Mouse (Mus musculus) kidney, embryonic 16.5 days (tissue): ENCODE measurements around the gene Arhgap31. TPM values are rescaled to one million over a fixed set of nuclear protein-coding genes. Genes with fewer than 3 reads are reported as not detected.

Experiments
- ATAC-seq: fragments of 200-750 bp; cut with Nextera tagmentation; 2 replicates; pipeline ENCODE4 v1.8.0; 2017; ENCODE audit warnings: moderate TSS enrichment; ENCODE audit not compliant: low FRiP score, low TSS enrichment
- H3K27ac ChIP-seq: fragments of 300-500 bp; sonication (generic); 2 replicates; pipeline ENCODE4 v1.5.1; 2014; ENCODE audit warnings: low read length
- H3K27me3 ChIP-seq: fragments of 300-500 bp; sonication (generic); 2 replicates; pipeline ENCODE4 v1.6.1; 2014; ENCODE audit warnings: low read length, control low read depth, mixed read lengths; ENCODE audit not compliant: insufficient read depth
- H3K36me3 ChIP-seq: fragments of 300-500 bp; sonication (generic); 2 replicates; pipeline ENCODE4 v1.6.1; 2014; ENCODE audit warnings: low read length, control low read depth, mixed read lengths; ENCODE audit not compliant: insufficient read depth
- H3K4me1 ChIP-seq: fragments of 300-500 bp; sonication (generic); 2 replicates; pipeline ENCODE4 v1.6.1; 2014; ENCODE audit warnings: low read length, control low read depth, mixed read lengths; ENCODE audit not compliant: insufficient read depth
- H3K4me2 ChIP-seq: fragments of 300-500 bp; sonication (generic); replicated peaks from 2 replicates; pipeline ENCODE4 v1.6.1; 2014; ENCODE audit warnings: low read depth, low read length
- H3K4me3 ChIP-seq: fragments of 300-500 bp; sonication (generic); 2 replicates; pipeline ENCODE4 v1.5.1; 2014; ENCODE audit warnings: mild to moderate bottlenecking, low read length
- H3K9ac ChIP-seq: fragments of 300-500 bp; sonication (generic); replicated peaks from 2 replicates; pipeline ENCODE4 v1.6.1; 2014; ENCODE audit warnings: low read length
- H3K9me3 ChIP-seq: fragments of 300-500 bp; sonication (generic); 2 replicates; pipeline ENCODE4 v1.6.1; 2016; ENCODE audit warnings: low read length, control low read depth
- WGBS: fragments of 180-500 bp; shearing (Covaris S2); extraction: QIAGEN DNeasy Blood & Tissue Kit; methylation state at CpG from one replicate; pipeline ENCODE4 v1.1.7; 2014; 5-methylcytosine and 5-hydroxymethylcytosine counted together
- polyA plus RNA-seq: library from polyadenylated mRNA; unstranded; fragments of >200 nt; fragmentation: Nextera tagmentation; extraction: Ambion mirVana; gene quantifications from 2 replicates; pipeline ENCODE4 v1.2.1, GENCODE M21; 2015

The Arhgap31 gene
- polyA plus RNA-seq, 1 experiment from 2014 or later, result 10.8 TPM

GRCm38 (mm10) chr16:38587163-38587562 lies 125.9 kb downstream of the Arhgap31 start:
- H3K9ac ChIP-seq, result no peak overlapping the region
- peaks cover 78% of the 10 kb centered on the region for H3K36me3 ChIP-seq
- 95% methylated on average over 5 of the region's 5 CpGs for WGBS
- H3K27me3 ChIP-seq, result no peaks in the 10 kb centered on the region
- H3K4me3 ChIP-seq, result no peak overlapping the region
- no peaks in the 10 kb centered on the region for H3K4me1 ChIP-seq
- H3K9me3 ChIP-seq, result no peaks in the 10 kb centered on the region
- H3K4me2 ChIP-seq, result no peak overlapping the region
- H3K27ac ChIP-seq, result no peak overlapping the region
- ATAC-seq, result no peak

- Histone ChIP-seq H3K27me3 (no peaks in the 10 kb centered on the region), H3K27ac (no peak overlapping the region), H3K9ac (no peak overlapping the region), H3K4me3 (no peak overlapping the region), H3K9me3 (no peaks in the 10 kb centered on the region), H3K36me3 (peaks cover 67% of the 10 kb centered on the region), H3K4me1 (no peaks in the 10 kb centered on the region), H3K4me2 (no peak overlapping the region)
- WGBS, result 91% methylated on average over 5 of the region's 5 CpGs
- no peak for ATAC-seq
Measured at GRCm38 (mm10) chr16:38585186-38585585, 127.9 kb downstream of the Arhgap31 start.

- H3K27me3 ChIP-seq, result no peaks in the 10 kb centered on the region
- H3K4me3 ChIP-seq, result no peak overlapping the region
- no peak overlapping the region for H3K9ac ChIP-seq
- H3K36me3 ChIP-seq, result peaks cover 63% of the 10 kb centered on the region
- no peaks in the 10 kb centered on the region for H3K9me3 ChIP-seq
- ATAC-seq, result no peak
- H3K4me1 ChIP-seq, result no peaks in the 10 kb centered on the region
- H3K4me2 ChIP-seq, result no peak overlapping the region
- H3K27ac ChIP-seq, result no peak overlapping the region
- WGBS, result 89% methylated on average over 7 of the region's 7 CpGs
Measured at GRCm38 (mm10) chr16:38584761-38585160, 128.3 kb downstream of the Arhgap31 start.

DNA sequence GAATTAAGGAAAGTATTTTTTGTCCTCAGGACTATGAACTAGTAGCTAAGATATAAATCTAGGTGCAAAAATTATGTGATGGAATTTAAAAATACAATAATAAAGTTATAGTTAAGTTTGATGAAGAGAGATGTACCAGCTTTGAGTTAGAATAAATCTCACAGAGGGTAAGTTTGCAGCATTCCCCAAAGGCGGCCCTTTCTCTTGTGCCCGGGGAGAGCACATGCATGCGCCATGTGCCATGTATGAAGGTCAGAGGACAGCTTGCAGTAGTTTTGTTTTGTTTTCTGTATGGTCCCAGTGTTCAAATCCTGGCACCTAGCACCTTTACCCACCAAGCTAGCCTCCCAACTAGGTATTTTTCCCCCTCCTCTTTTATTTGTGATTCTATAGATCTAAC lies 141.6 kb downstream of the Arhgap31 start:
- 94% methylated on average over 3 of the region's 3 CpGs for WGBS
- H3K4me1 ChIP-seq, result no peaks in the 10 kb centered on the region
- no peak overlapping the region for H3K27ac ChIP-seq
- no peak for ATAC-seq
- no peak overlapping the region for H3K4me3 ChIP-seq
- no peaks in the 10 kb centered on the region for H3K27me3 ChIP-seq
- peaks cover 64% of the 10 kb centered on the region for H3K36me3 ChIP-seq
- no peak overlapping the region for H3K4me2 ChIP-seq
- H3K9me3 ChIP-seq, result no peaks in the 10 kb centered on the region
- H3K9ac ChIP-seq, result no peak overlapping the region

DNA sequence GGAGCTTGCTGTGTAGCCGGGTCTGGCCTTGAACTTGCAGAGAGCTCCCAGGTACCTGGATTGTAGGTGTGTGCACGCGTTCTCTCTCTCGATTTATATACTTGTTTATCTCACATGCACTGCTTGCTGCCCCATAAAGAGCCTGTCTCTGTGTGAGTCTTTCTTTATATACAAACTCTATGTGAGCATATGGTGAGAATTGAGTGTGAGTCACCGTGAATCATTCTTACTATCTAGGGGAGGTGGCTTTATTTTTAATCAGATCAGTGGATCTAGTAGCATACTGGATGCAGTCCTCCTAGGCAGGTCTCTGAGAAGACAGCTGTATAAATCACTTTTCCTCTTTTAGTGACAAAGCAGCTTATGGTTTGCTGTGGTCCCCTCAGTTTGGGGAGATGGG lies 144.9 kb downstream of the Arhgap31 start:
- Histone ChIP-seq H3K4me3 (no peak overlapping the region), H3K4me1 (peaks cover 10% of the 10 kb centered on the region), H3K36me3 (peaks cover 66% of the 10 kb centered on the region), H3K27ac (no peak overlapping the region), H3K4me2 (no peak overlapping the region), H3K9me3 (no peaks in the 10 kb centered on the region), H3K9ac (no peak overlapping the region), H3K27me3 (no peaks in the 10 kb centered on the region)
- WGBS, result 95% methylated on average over 5 of the region's 5 CpGs
- ATAC-seq, result no peak

DNA sequence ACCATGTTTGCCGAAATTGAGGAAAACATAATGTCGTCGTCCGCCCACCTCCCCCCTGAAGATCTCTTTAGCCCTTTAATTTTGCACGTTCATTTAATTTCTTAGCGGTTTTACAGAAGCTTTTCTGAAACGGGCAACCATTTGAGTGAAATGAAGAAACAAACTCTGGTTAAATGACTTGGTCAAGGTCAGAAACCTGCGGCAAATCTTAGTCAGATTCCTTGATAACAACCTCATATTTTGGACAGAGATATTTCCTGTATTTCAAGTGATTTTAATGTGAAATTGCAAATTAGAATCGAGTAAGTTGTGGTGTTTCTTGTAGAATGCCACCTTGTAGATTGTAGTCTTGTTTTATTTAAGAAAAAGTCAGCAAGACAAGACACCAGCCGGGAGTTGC lies 149.6 kb downstream of the Arhgap31 start:
- H3K27me3 ChIP-seq, result peaks cover 11% of the 10 kb centered on the region; the same call in 1 of the 2 replicates
- H3K27ac ChIP-seq, result no peak overlapping the region
- peak overlapping the region; percentile 91 for H3K4me3 ChIP-seq
- H3K36me3 ChIP-seq, result peaks cover 31% of the 10 kb centered on the region
- H3K9ac ChIP-seq, result peak overlapping the region; percentile 97
- ATAC-seq, result no peak
- H3K4me1 ChIP-seq, result peaks cover 10% of the 10 kb centered on the region
- H3K9me3 ChIP-seq, result no peaks in the 10 kb centered on the region
- 25% methylated on average over 10 of the region's 10 CpGs for WGBS
- H3K4me2 ChIP-seq, result peak overlapping the region; percentile 71

DNA sequence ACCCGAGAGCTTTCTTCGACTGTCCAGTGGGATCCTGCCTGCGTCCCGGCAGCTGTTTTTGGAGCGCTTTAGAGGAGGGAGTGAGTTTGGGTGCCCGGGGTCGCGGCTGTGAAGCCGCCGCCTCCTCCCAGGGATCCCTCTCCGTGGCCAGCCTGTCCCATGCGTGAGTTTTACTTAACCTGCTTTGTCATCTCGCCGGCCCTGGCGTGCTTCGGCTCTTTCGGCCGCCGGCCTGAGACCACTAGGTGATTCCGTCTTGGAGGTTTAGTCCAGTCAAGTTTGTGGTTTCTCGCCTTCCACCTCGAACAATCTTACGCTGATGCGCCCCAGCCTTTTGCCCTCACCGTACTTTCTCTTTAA lies 150.1 kb downstream of the Arhgap31 start:
- Histone ChIP-seq H3K27me3 (peaks cover 11% of the 10 kb centered on the region; the same call in 1 of the 2 replicates), H3K9me3 (no peaks in the 10 kb centered on the region), H3K9ac (peak overlapping the region; percentile 97), H3K36me3 (peaks cover 25% of the 10 kb centered on the region), H3K4me2 (peak overlapping the region; percentile 71), H3K4me3 (peak overlapping the region; percentile 91), H3K4me1 (peaks cover 10% of the 10 kb centered on the region), H3K27ac (peak overlapping the region; percentile 82)
- WGBS, result under 1% methylated on average over 25 of the region's 25 CpGs
- peak; percentile 4; the same call in 1 of the 2 replicates for ATAC-seq

- H3K4me2 ChIP-seq, result peak overlapping the region; percentile 71
- peak overlapping the region; percentile 97 for H3K9ac ChIP-seq
- no peaks in the 10 kb centered on the region for H3K9me3 ChIP-seq
- H3K36me3 ChIP-seq, result peaks cover 21% of the 10 kb centered on the region
- peak; percentile 97 for ATAC-seq
- H3K4me3 ChIP-seq, result peak overlapping the region; percentile 91
- H3K27me3 ChIP-seq, result peaks cover 11% of the 10 kb centered on the region; the same call in 1 of the 2 replicates
- WGBS, result 8% methylated on average over 37 of the region's 37 CpGs
- peak overlapping the region; percentile 82 for H3K27ac ChIP-seq
- peaks cover 10% of the 10 kb centered on the region for H3K4me1 ChIP-seq
Measured at GRCm38 (mm10) chr16:38562131-38562967, 150.7 kb downstream of the Arhgap31 start.

- 83% methylated on average over 3 of the region's 3 CpGs for WGBS
- Histone ChIP-seq H3K4me3 (no peak within 1 kb of the TSS), H3K36me3 (no peaks in the 10 kb centered on the region), H3K27ac (no peak within 1 kb of the TSS), H3K4me2 (no peak within 1 kb of the TSS), H3K9me3 (no peaks in the 10 kb centered on the region), H3K4me1 (no peaks in the 10 kb centered on the region), H3K9ac (no peak within 1 kb of the TSS), H3K27me3 (peaks cover 14% of the 10 kb centered on the region)
- ATAC-seq, result no peak
Measured at GRCm38 (mm10) chr16:38558221-38558748, 154.8 kb downstream of the Arhgap31 start, which contains the start of gene Tmem39a. Gene Tmem39a, plus strand, starts transcription at chr16:38558698.

GRCm38 (mm10) chr16:38555988-38556387 lies 157.1 kb downstream of the Arhgap31 start:
- no peak overlapping the region for H3K9ac ChIP-seq
- H3K4me2 ChIP-seq, result no peak overlapping the region
- H3K9me3 ChIP-seq, result no peaks in the 10 kb centered on the region
- no peak for ATAC-seq
- 85% methylated on average over 3 of the region's 3 CpGs for WGBS
- H3K4me1 ChIP-seq, result no peaks in the 10 kb centered on the region
- no peaks in the 10 kb centered on the region for H3K36me3 ChIP-seq
- H3K4me3 ChIP-seq, result no peak overlapping the region
- peaks cover 18% of the 10 kb centered on the region for H3K27me3 ChIP-seq
- H3K27ac ChIP-seq, result no peak overlapping the region
